Mouse (Mus musculus) forebrain, postnatal 0 days (tissue): ENCODE results near the gene Dus1l. TPM values are rescaled to one million over a fixed set of nuclear protein-coding genes. Genes with fewer than 3 reads are reported as not detected.
"Not testable (repeated sequence)": the region's sequence is repeated elsewhere in the genome, so short reads cannot be mapped to it uniquely, and the experiment has no call there.

Source experiments
- ATAC-seq: fragments of 200-750 bp; cut with Nextera tagmentation; 2 replicates; pipeline ENCODE4 v1.8.0; 2017; ENCODE audit warnings: mild to moderate bottlenecking, moderate library complexity
- DNase-seq: peaks from one replicate; pipeline ENCODE4 v3.0.0-alpha.2; 2015
- H3K27ac ChIP-seq: fragments of 300-500 bp; sonication (generic); 2 replicates; pipeline ENCODE4 v1.5.1; 2014; ENCODE audit warnings: low read depth, mild to moderate bottlenecking, antibody characterized with exemption, low read length, moderate library complexity, mixed read lengths
- H3K27me3 ChIP-seq: fragments of 300-500 bp; sonication (generic); 2 replicates; pipeline ENCODE4 v1.6.1; 2014; ENCODE audit warnings: mild to moderate bottlenecking, low read length, mixed read lengths; ENCODE audit not compliant: insufficient read depth
- H3K36me3 ChIP-seq: fragments of 300-500 bp; sonication (generic); 2 replicates; pipeline ENCODE4 v1.6.1; 2014; ENCODE audit warnings: mild to moderate bottlenecking, moderate library complexity; ENCODE audit not compliant: insufficient read depth
- H3K4me1 ChIP-seq: fragments of 300-500 bp; sonication (generic); 2 replicates; pipeline ENCODE4 v1.6.1; 2014; ENCODE audit warnings: antibody characterized with exemption; ENCODE audit not compliant: insufficient read depth
- H3K4me2 ChIP-seq: fragments of 300-500 bp; sonication (generic); 2 replicates; pipeline ENCODE4 v1.6.1; 2014; ENCODE audit warnings: low read depth, mild to moderate bottlenecking, moderate library complexity
- H3K4me3 ChIP-seq: fragments of 300-500 bp; sonication (generic); 2 replicates; pipeline ENCODE4 v1.5.1; 2014; ENCODE audit warnings: low read depth, low read length, mixed read lengths
- H3K9ac ChIP-seq: fragments of 300-500 bp; sonication (generic); 2 replicates; pipeline ENCODE4 v1.6.1; 2014; ENCODE audit warnings: mild to moderate bottlenecking
- H3K9me3 ChIP-seq: fragments of 300-500 bp; sonication (generic); 2 replicates; pipeline ENCODE4 v1.6.1; 2016; ENCODE audit warnings: low read length
- CTCF ChIP-seq: sonication (generic); IDR thresholded peaks from 2 replicates; pipeline ENCODE4 v1.5.1; 2016; ENCODE audit warnings: antibody characterized with exemption, control low read depth, low read depth
- WGBS: fragments of 180-500 bp; shearing (Covaris S2); extraction: QIAGEN DNeasy Blood & Tissue Kit; methylation state at CpG from one replicate; pipeline ENCODE4 v1.1.7; 2014; 5-methylcytosine and 5-hydroxymethylcytosine counted together
- polyA plus RNA-seq: library from polyadenylated mRNA; unstranded; fragments of >200 nt; fragmentation: Nextera tagmentation; extraction: Ambion mirVana; gene quantifications from 2 replicates; pipeline ENCODE4 v1.2.1, GENCODE M21; 2015
- total RNA-seq: library from RNA; depleted of rRNA; stranded (reverse); fragments of >200 nt; gene quantifications from 2 replicates; pipeline ENCODE4 v1.2.3, GENCODE M21; 2014; rRNA removed

Dus1l gene
- total RNA-seq: 43.0 and 52.0 TPM in 2 replicates
- 36.1 and 38.6 TPM in 2 replicates for polyA plus RNA-seq

DNA sequence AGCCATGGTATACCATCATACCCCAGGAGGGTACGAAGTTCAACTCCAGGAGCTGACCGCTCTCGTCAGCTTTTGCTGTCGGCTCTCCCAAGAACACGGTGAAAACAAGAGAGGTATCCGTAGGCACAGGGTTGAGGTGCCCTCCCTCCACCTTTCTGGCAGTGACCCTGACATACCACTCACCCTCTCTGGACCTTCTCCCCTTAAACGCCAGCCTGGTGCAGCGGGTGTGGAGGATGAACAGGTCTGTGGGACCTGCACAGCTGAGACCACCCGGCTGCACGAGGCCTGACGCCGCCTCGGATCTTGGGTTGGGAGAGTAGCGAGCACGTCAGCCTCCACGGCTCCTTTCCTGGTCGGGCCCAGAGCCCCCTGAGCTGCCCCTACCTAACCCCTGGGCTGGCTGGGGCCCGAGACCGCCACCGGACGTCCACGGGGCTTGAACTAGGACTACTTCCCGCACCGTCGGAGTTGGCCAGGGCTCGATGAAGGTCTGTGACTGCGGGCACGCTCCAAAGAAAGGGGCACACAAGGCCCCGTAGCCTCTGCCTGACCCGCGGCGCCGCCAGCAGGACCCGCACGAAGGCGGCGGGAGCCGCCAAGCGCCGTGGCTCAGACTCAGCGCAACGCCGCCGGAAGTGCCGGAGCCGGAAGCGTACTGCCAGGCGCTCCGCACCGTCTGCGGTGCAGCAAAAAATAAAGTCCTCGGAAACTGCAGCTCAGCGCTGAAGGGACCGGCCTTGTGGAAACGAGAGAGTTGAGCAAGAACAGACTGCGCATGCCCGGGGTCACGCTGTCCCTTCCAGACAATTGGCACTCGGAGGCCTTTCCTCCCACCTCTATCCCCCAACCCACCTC, at the start of gene Dus1l:
Gene Dus1l, minus strand, starts transcription at position 648 of the 858 bp plus-strand sequence.
- Histone ChIP-seq H3K4me3 (peak within 1 kb of the TSS; percentile 73), H3K27me3 (no peaks in the 10 kb centered on the region), H3K4me2 (peak within 1 kb of the TSS; percentile 94), H3K9me3 (no peaks in the 10 kb centered on the region), H3K27ac (peak within 1 kb of the TSS; percentile 83), H3K9ac (peak within 1 kb of the TSS; percentile 83), H3K4me1 (peaks cover 6% of the 10 kb centered on the region), H3K36me3 (peaks cover 31% of the 10 kb centered on the region)
- DNase-seq: peak; percentile 99
- peak; percentile 95 for ATAC-seq
- TF ChIP-seq CTCF: 0 out of 2 replicates have a peak, but pooled peaks have one; percentile 9
- WGBS: 4% methylated on average over 59 of the region's 59 CpGs

DNA sequence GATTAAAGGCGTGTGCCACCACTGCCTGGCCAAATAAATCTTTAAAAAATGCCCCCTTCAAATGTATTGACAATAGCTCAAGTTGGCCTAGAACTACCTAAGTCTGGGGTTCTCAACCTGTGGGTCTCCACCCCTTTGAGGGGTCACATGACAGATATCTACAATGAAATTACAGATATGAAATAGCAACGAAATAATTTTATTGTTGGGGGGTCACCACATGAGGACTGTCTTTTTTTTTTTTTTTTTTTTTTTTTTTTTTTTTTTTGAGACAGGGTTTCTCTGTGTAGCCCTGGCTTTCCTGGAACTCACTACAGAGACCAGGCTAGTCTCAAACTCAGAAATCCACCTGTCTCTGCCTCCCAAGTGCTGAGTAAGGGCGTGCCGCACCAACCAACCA, 48.1 kb upstream of the Dus1l start:
- WGBS: 86% methylated on average over 4 of the region's 4 CpGs
- TF ChIP-seq CTCF: no peak
- Histone ChIP-seq H3K4me1 (no peaks in the 10 kb centered on the region), H3K27me3 (no peaks in the 10 kb centered on the region), H3K9ac (no peak overlapping the region), H3K27ac (no peak overlapping the region), H3K36me3 (no peaks in the 10 kb centered on the region), H3K4me2 (no peak overlapping the region), H3K4me3 (no peak overlapping the region), H3K9me3 (no peaks in the 10 kb centered on the region)
- ATAC-seq (no peak), DNase-seq (no peak)

DNA sequence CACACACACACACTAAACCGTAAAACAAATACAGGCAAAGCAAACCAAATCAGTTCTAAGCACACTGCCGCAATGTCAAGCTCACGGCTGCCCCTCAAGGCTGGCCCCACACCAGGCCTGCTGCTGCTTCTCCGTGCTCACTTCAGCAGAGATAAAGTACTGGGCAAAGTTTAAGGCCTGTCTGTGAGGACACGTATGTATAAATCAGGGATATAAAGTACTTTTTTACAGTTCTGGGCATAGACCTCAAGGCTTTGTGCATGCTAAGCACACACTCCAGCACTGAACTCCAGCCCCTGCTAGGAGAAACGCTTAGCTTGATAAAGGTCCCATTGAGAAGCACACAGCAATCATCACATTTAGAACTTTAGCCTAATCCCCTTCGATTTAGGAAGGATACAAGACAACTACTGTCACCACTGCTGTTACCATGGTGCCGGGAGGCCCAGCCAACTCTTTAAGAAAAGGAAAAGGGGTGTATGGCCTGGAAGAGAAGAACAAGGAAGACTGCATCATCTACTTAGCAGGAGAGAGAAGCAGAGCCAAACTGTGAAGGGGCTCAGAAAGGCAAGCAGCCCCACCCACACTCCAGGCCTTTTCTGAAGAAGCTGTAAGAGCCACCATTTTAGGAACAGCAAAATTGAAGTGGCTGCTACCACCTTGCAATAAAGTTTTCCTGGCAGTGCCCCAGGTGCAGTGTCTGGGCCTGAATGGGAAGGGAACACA, 37.5 kb upstream of the Dus1l start:
- H3K27me3 ChIP-seq: no peaks in the 10 kb centered on the region
- H3K36me3 ChIP-seq: peaks cover 3% of the 10 kb centered on the region; the same call in 1 of the 2 replicates
- peak overlapping the region; percentile 66 for H3K27ac ChIP-seq
- 11% methylated on average over 8 of the region's 8 CpGs for WGBS
- H3K4me2 ChIP-seq: no peak overlapping the region
- no peak overlapping the region for H3K4me3 ChIP-seq
- no peaks in the 10 kb centered on the region for H3K4me1 ChIP-seq
- H3K9ac ChIP-seq: no peak overlapping the region
- ATAC-seq (peak; percentile 90), DNase-seq (peak; percentile 52)
- TF ChIP-seq CTCF: no peak
- no peaks in the 10 kb centered on the region for H3K9me3 ChIP-seq

DNA sequence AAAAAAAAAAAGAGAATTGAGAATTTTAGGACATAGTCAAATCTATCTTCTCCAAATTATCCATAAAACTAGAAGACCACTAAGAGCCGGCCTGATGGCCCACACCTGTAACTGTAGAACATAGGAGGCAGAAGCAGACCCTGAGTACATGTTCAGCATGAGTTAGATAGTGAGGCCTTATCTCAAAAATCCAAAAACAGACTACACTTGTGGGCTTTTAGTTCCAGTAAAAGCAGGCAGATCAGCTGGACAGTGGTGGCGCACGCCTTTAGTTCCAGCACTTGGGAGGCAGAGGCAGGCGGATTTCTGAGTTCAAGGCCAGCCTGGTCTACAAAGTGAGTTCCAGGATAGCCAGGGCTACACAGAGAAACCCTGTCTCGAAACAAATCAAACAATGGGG, 36.8 kb upstream of the Dus1l start:
- 91% methylated on average over 5 of the region's 5 CpGs for WGBS
- not testable (repeated sequence) for H3K36me3 ChIP-seq, H3K27me3 ChIP-seq, H3K9ac ChIP-seq, H3K9me3 ChIP-seq, DNase-seq, ATAC-seq, H3K4me3 ChIP-seq, H3K4me2 ChIP-seq, H3K4me1 ChIP-seq
- peak overlapping the region; percentile 66; the same call in 1 of the 2 replicates for H3K27ac ChIP-seq

DNA sequence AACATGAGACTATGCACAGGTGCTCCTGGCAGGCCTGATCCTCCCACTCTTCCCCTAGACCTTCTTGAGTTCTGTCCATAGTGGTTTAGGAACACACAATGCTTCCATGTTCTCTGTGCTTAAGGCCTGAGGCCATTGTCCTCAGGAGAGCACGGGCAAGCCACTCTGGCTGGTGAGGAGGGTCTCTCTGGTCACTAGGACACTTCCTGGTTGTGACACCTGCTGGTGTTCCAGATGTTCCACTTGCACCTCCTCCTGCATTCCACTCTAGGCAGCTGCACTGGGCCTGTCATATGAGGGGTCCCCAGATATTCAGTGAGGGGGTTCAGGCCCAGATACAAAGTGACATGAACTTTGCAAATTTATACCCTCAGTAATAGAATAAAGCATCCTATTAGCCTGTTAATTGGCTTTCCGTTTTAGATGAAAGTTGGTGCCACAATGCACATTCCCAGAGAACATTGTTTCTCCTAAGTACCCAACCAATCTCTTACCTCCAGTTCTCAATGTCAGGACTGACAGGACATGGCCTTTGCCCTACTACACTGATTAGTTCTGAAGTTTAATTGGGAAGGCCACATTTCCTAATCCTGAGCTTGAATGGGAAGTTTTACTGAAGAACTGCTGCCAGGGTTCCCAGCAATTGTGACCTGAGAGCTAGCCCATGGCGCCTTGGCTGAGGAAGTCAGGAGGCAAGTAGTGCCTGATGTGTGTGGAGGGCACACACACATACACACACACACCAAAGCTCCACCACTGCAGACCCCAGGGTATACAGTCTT, 35.6 kb upstream of the Dus1l start:
- Histone ChIP-seq H3K4me2 (no peak overlapping the region), H3K4me3 (no peak overlapping the region), H3K36me3 (peaks cover 3% of the 10 kb centered on the region; the same call in 1 of the 2 replicates), H3K9ac (no peak overlapping the region), H3K9me3 (no peaks in the 10 kb centered on the region), H3K4me1 (no peaks in the 10 kb centered on the region), H3K27me3 (no peaks in the 10 kb centered on the region), H3K27ac (no peak overlapping the region)
- no peak for TF ChIP-seq CTCF
- no peak for ATAC-seq
- DNase-seq: no peak
- WGBS: 60% methylated on average over 3 of the region's 3 CpGs

DNA sequence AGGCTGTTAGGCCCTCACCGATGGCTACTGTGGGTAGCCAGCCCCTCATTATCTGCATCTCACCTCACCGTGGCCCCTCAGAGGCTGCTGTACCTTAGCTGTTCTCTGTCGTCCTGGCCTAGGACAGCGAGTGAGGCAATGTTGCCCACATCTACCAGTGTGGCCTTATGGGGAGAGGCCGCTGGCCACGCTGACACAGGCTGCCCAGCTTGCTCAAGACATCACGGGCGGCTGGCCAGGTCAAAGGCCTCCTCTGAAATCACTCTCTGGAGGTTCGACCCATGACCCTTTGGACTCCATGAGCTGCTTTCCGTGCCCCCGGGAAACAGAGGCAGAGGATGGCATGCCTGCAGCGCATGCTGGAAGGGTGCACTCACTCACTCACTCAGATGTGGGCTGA, 34.5 kb upstream of the Dus1l start:
- Histone ChIP-seq H3K4me1 (no peaks in the 10 kb centered on the region), H3K9me3 (no peaks in the 10 kb centered on the region)
- no peak for ATAC-seq

More for the DNA sequence above, 34.5 kb upstream of the Dus1l start:
- DNase-seq: no peak
- Histone ChIP-seq H3K4me3 (no peak overlapping the region), H3K36me3 (peaks cover 9% of the 10 kb centered on the region; the same call in 1 of the 2 replicates), H3K27me3 (no peaks in the 10 kb centered on the region), H3K27ac (no peak overlapping the region), H3K9ac (no peak overlapping the region), H3K4me2 (no peak overlapping the region)
- no peak for TF ChIP-seq CTCF
- WGBS: 88% methylated on average over 12 of the region's 12 CpGs
